Mouse (Mus musculus) testis, adult 2 months (tissue): ENCODE data around the gene Snd1.

Experiments used
- CTCF ChIP-seq: fragments of 200-500 bp; IDR thresholded peaks from 2 replicates; pipeline ENCODE4 v1.5.1; 2012; ENCODE audit warnings: low read depth, mild to moderate bottlenecking, inconsistent platforms, low read length, moderate library complexity; ENCODE audit not compliant: control insufficient read depth, insufficient read depth, insufficient replicate concordance
- POLR2A ChIP-seq: fragments of 200-500 bp; IDR thresholded peaks from 2 replicates; pipeline ENCODE4 v1.6.1; 2012; ENCODE audit warnings: low read depth, mild to moderate bottlenecking, inconsistent platforms, low read length, moderate library complexity; ENCODE audit not compliant: control insufficient read depth

- TF ChIP-seq POLR2A = no peak
- no peak for TF ChIP-seq CTCF
Measured at GRCm38 (mm10) chr6:28822296-28822695, 347.4 kb downstream of the Snd1 start.
